Mouse (Mus musculus) 416B (cell line): ENCODE data around the gene 0610037L13Rik.

Experiments used
- DNase-seq: peaks from one replicate; pipeline ENCODE4 v3.0.0; 2011; ENCODE audit warnings: low read depth

Gene 0610037L13Rik

DNA sequence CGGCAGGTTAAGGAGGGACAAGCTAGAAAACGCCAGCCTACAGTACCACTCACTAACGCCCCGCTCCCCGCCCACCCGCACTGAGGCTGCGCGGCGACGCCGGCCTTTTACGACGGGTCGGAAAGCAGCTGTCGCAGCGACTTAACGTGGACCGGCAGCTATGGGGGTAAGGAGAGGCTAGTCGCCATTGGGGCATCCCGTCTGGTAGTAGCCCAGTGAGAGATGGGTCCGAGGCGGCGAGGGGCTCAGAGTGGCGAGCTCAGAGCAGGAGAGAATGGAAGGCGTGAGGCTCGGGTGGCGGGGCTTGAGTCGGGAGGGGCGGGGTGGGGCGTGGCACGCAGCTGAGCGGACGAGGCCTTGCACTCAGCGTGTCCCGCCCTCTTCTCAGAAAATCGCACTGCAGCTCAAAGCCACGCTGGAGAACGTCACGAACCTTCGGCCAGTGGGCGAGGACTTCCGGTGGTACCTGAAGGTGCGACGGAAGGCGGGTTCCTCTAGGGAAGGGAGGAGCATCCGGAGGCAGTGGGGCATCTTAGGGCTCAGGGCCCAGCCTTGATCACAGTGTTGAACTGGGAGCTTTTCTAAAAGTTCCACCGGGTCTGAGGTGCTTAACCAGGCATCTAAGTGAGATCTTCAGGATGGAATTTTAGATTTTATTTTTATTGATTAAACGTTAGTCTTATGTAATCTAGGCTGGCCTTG is at the start of gene 0610037L13Rik:
Gene 0610037L13Rik, plus strand, starts transcription at position 83 of the 702 bp plus-strand sequence.
- DNase-seq, result peak; percentile 99

DNA sequence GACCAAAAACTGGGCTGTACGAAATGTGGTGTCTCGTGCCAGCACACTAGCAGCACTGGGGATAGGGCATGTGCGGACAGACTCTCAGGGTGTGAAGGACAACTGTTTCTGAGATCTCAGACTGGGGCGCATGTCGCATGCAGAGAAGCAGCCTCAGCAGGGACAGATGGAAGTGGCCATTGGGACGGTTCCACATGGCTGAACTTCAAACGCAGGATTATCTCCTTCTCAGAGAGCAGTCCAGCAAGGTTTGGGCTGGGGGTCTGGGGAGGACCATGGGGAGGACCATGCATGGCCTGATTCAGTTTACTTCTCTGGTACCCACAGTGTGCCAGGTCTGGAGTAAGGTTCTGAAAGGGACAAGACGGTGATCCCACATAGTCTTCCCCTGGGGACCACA is 45.9 kb upstream of the 0610037L13Rik start:
- DNase-seq, result no peak

DNA sequence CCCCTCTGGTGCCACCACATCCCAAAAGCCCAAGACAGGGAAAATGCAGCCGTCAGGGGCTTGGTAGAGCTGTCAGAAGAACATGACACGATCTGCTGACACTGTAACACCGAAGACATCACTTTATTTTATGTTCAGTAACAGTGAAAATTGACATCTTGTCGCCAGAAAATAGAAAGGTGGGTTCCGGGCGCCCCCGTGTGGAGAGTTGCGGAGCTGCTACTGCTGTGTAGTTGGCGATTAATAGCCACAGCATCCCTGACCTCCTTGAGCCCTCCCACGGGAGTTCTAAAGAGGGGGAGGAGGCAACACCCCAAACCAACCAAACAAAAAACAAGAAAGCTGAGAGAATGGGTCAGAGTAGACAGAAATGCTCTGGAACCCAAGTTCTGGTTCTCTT is 44.6 kb upstream of the 0610037L13Rik start:
- DNase-seq, result peak; percentile 64

DNA sequence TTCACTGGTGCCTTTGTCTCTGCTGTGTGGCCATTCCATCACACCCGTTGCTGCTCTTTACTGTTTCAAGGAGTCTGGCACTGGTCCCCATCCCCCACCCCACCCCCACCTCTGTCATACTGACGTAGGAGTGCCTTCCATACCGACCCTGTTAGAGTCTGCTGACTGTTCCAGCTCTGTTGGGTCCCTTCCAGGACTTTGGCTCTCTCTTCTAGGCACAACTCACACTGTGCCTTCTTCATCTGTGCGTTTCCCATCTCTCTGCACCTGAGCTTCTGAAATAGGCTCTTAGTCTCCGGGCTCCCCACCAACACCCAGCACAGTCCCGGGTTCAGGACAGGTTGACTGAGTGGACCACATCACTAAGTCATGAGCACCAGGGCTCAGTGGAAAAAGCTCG is 42.8 kb upstream of the 0610037L13Rik start:
- DNase-seq, result no peak

DNA sequence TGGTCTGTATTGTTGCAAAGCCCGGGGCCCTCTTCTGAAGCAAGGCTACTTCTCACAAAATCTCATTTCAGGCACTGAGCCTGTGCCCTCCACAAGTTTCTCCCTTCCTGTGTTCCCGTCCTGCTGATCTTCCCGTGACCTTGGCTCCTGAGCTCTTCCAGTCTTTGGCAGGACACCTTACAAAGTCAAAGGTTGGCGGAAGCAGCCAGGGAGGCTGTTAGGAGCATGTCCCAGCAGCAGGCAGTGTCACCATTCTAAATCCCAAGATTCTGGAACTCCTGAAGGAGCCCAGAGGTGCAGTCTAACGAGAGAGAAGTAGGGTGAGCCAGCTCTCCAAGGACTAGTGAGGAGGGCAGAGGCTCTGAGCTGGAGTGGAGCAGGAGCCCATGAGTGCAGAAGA is 41.1 kb upstream of the 0610037L13Rik start:
- no peak for DNase-seq

DNA sequence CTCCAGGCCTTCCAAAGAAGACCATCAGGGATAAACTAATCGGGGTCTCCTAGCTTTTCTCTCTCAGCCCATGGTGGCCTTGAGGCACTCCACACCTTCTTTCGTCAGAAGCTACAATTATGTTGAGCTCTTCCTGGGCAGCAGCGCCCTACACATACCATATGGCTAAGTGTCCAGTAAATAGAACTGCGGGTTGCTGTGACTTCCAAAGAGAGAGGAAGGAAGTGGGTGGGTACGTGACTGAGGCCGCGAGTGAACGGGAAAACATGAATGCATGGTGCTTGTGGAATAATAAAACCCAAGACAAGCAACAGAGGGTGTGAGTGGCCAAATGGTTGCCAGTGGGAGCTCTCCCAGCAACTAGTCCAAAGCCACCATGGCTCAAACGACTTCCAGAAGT is 40.0 kb upstream of the 0610037L13Rik start:
- DNase-seq, result peak; percentile 9

- DNase-seq, result no peak
Observed at GRCm38 (mm10) chr4:107850091-107850490, 39.5 kb upstream of the 0610037L13Rik start.

DNA sequence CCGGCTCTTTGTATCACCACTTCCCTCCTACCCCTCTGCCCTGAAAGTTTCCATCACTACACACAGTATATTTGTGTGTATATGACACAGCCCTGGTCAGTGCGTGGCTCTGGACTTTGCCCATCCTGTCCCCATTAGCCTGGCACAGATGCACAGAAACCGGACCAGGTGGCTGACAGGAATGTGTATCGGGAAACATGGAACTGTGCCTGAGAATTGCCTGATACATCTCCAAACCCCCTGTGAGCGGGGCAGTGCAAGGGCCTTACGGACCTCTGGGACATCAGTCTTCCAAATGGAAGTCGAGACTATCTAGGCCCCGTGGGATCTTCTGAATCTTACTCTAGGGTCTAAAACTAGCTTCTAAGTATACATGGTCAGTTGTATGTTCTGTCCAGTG is 36.3 kb upstream of the 0610037L13Rik start:
- no peak for DNase-seq

GRCm38 (mm10) chr4:107853836-107854235 is 35.8 kb upstream of the 0610037L13Rik start:
- no peak for DNase-seq

DNA sequence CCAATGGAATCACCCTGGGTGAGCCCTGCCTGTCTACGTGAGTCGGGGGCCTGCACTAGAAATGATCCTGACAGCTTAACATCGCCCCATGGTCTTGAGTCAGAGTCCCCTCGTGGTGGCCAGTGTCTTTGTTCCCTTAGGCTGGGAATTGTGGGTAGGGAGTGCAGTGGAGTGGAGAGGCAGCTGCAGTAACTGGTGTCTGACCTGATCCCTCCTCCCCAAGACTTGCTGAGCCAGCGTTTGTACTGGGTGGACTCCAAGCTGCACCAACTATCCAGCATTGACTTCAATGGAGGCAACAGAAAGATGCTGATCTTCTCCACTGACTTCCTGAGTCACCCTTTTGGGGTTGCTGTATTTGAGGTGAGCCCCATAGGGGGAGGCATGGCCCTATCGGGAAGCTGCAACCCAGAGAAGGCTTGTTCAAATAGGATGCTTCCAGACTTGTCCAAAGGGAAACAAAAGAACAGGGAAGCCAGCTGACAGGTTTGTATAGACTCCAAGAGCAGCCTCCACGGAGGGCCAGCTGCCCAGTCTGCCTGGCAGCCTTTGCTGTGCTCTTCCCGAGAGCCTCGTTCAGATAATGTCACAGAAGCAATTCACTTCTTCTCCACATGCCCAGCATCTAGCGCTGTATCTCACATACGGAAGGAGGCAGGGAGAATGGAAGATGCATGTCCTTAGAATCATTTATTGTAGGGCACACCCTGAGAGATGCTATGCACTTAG is 32.5 kb upstream of the 0610037L13Rik start:
- DNase-seq, result no peak

GRCm38 (mm10) chr4:107858995-107859394 is 30.6 kb upstream of the 0610037L13Rik start:
- DNase-seq, result no peak

GRCm38 (mm10) chr4:107864866-107865265 is 24.7 kb upstream of the 0610037L13Rik start:
- peak; percentile 47 for DNase-seq

- peak; percentile 97 for DNase-seq
Observed at GRCm38 (mm10) chr4:107879254-107880050, 10.2 kb upstream of the 0610037L13Rik start, which contains the start of gene Magoh. TSS of gene Magoh (plus strand) at chr4:107879755.

GRCm38 (mm10) chr4:107881631-107882030 is 8.0 kb upstream of the 0610037L13Rik start:
- DNase-seq, result no peak

DNA sequence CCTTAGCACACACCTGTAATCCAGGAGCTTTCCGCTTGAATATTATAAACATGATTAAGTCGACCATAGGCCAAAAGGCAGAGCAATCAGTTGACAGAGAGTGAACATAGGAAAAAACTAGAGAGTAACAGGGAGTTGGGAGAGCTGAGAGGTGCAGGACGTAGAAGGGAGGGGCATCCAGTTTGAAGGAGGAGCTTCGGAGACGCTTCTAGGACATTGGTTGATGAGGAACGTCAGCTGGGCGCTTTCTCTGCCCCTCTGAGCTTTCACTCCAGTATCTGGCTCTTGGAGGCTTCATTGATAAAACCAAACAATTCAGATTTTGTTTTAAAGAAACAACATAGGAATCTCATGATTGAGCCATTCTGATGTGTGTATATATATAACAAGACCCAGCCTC is 3.2 kb upstream of the 0610037L13Rik start:
- DNase-seq, result no peak

DNA sequence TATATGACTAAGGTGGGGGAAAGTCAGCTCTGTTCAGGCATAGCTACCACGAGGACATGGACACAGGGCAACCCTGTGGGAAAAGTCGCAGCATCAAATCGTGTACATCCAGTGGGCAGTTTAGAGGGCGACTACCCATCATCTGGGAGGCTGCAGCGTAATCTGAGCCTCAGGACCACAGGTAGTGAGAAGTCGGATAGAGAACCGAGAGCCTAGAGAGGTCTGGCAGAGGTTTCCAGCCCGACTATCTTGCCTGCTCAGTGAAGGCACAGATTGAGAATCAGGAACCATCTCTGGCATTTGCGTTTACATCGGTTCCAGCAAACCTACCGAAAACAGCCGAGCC is 255 bp upstream of the 0610037L13Rik start:
- DNase-seq, result no peak

GRCm38 (mm10) chr4:107892663-107893062 is 3.0 kb downstream of the 0610037L13Rik start:
- peak; percentile 65 for DNase-seq

DNA sequence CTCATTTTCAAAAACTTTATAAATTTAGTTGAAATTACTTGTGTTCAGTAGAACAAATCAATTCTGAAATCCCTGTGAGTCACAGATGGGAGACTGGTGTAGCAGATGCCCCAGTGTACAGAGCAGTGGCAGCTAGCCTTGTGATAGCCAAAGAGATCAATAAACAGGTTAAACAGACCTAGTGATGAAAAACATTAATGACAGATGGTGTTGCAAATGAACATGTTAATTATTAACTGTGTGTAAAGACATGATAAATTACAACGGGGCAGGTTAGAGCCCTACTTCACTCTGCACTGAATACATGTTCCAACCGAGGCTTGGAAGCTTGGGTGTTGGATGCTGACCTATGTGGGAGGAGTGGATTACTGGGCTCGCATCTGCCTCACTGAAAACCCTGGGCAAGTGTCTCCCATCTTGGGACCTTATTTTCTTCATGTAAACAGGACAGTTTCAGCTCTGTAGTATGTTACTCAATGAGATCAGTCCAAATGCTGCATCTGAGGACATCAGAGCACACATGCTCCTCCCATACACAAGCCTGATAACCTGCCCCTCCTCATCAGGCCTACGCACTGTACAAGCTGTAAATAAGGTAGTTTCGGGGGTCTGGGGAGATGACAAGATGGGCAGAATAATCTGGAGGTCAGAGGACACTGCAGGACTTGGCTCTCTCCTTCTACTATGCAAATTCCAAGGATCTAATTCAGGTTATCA is 9.8 kb downstream of the 0610037L13Rik start:
- no peak for DNase-seq

DNA sequence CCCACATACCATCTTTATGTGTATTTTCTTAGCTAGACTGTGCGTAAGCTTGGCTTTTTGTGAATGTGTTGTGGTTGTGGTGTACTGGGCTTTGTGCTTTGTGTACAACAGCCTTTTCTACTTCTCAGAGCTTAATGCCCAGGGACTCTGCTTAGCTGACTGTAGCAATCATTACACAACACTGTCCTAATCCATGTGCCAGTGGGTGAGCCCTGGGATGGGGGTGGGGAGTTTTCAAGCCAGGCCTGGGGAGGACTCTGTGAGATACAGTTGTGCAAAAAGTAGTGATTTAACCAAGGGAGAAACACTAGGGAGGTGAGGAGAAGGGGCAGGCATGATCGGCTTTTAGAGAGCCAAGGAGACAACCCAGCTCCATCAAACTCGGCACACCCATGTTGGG is 10.6 kb downstream of the 0610037L13Rik start:
- no peak for DNase-seq

DNA sequence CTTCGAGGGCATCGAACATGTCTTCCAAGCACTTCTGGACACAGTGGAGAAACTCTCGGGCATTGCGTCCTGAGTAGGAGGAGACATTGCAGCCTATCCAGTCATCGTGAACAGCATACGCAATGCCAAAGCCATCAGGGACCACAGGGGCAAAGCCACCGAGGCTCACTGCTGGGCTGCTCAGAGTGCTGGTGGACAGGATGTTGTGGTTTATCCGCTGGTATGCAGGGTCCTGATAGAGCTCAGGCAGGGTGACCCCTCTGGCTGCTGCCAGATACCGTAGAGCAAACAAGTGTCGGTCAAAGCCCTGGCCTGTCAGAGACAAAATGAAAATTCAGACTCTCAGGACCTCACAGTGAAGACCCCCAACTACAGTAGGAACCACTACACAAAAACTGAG is 14.6 kb downstream of the 0610037L13Rik start:
- peak; percentile 94 for DNase-seq

DNA sequence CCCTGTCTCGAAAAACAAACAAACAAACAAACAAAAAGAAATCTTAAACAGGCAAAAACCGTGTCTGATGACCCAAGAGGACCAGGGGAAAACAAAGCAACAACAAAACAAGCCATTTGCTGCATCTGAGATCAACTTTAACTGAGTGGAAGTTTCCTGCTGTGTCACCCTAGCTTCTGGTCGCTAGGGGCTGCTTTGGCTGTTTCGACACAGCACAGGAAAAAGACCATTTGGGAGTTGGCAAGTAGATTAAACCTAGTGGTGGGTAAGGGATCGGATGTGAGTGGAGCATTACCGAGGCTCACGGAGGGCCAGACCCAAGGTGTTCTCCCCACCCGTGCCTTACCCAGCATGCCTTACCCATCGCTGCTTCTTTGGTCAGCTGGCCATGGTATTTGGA is 16.9 kb downstream of the 0610037L13Rik start:
- peak; percentile 55 for DNase-seq

GRCm38 (mm10) chr4:107910020-107910419 is 20.4 kb downstream of the 0610037L13Rik start:
- DNase-seq, result no peak
